Mouse (Mus musculus): ENCODE results near the gene Mrpl18. TPM values are rescaled to one million over a fixed set of nuclear protein-coding genes. Genes with fewer than 3 reads are reported as not detected.
"Not testable (repeated sequence)": the region's sequence is repeated elsewhere in the genome, so short reads cannot be mapped to it uniquely, and the experiment has no call there.

Mrpl18 gene
- polyA plus RNA-seq, 1 experiment from 2014 or later, result 112 TPM

DNA sequence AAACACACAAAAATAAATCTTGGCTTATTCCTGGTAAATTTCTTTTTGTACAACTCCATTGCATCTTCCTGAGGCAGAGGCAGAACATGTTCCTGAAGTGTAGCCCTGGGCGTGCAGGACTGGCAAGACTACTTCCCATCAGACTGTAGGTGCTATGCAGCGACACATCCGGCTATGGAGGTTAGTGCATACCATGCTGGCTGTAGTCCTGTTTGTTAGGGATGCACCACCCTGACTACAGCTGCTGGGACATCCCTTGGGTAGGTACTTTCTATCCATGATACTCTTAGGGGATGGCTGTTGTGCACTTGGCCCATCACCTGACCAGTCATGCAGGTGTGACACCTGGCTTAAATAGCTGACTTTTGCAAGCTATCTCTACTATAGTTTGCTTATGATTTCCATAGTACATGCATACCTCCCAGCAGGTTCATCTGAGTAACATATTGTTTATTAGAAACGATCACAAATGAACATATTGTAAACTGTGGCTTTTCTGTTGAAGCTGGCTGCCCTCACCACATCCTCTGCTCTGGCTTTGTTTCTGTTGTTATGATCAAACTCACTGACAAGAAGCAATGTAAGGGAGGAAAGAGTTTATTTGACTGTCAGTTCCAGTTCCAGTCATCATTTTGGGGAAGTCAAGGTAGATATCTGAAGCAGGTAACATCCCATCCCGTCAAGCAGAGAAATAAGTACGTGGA is 26.5 kb upstream of the Mrpl18 start:
- no peak overlapping the region for H3K9ac ChIP-seq (ENCODE audit: low read depth, low read length)
- H3K4me2 ChIP-seq (replicated peaks; ENCODE audit: low read depth), result no peak overlapping the region
- ATAC-seq, result no peak
- peaks cover 28% of the 10 kb centered on the region for H3K36me3 ChIP-seq (ENCODE audit: control insufficient read depth, insufficient read depth)
- TF ChIP-seq CTCF (IDR thresholded peaks at IDR 0.05; ENCODE audit: low read depth), result no peak
- no peaks in the 10 kb centered on the region for H3K27me3 ChIP-seq (replicated peaks; ENCODE audit: control insufficient read depth, insufficient read depth, low read length)
- H3K27ac ChIP-seq (ENCODE audit: low read depth, low read length), result no peak overlapping the region
- H3K4me1 ChIP-seq (replicated peaks; ENCODE audit: control insufficient read depth, insufficient read depth, low read length), result no peaks in the 10 kb centered on the region
- H3K4me3 ChIP-seq (ENCODE audit: low read depth, low read length), result no peak overlapping the region
- no peaks in the 10 kb centered on the region for H3K9me3 ChIP-seq (ENCODE audit: control insufficient read depth)
- 90% methylated on average over 6 of the region's 6 CpGs for WGBS

DNA sequence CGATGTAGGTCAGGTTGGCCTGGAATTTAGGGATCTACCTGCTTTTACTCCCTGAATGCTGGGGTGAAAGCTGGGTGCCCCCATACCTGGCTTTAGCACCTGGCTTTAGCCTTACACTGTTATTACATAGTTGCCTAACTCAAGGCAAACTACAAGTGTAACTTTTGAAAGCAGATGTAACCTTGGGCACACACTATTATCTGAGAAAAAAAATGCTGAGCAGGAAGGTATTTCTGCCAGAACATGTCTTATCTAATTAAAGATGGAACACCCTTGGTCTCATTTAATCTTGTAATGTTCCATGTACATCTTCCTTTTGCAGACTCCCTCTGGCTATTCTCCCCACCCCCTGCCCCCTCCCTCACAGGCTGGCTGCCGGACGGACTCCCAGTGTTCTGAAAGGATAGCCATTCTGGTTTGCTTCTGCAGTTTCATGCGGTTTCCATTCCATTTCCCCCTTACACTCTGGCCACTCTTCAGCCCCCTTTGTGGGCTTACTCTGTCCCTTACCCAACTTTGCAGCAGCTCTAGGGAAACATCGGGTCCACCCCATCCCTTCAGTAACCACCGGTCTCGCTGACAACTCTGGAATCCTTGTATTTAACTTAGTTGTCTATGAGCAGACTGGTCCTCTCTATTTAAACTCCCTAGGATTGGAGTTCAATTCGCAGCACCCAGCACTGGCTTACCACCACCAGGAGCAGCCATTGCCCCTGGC is 25.6 kb upstream of the Mrpl18 start:
- H3K4me3 ChIP-seq (ENCODE audit: low read depth, low read length), result no peak overlapping the region
- no peak overlapping the region for H3K27ac ChIP-seq (ENCODE audit: low read depth, low read length)
- H3K36me3 ChIP-seq (ENCODE audit: control insufficient read depth, insufficient read depth), result peaks cover 23% of the 10 kb centered on the region
- no peak for ATAC-seq
- no peak overlapping the region for H3K4me2 ChIP-seq (replicated peaks; ENCODE audit: low read depth)
- no peaks in the 10 kb centered on the region for H3K9me3 ChIP-seq (ENCODE audit: control insufficient read depth)
- H3K4me1 ChIP-seq (replicated peaks; ENCODE audit: control insufficient read depth, insufficient read depth, low read length), result no peaks in the 10 kb centered on the region
- TF ChIP-seq CTCF (IDR thresholded peaks at IDR 0.05; ENCODE audit: low read depth), result no peak
- H3K27me3 ChIP-seq (replicated peaks; ENCODE audit: control insufficient read depth, insufficient read depth, low read length), result no peaks in the 10 kb centered on the region
- no peak overlapping the region for H3K9ac ChIP-seq (ENCODE audit: low read depth, low read length)
- WGBS, result 80% methylated on average over 8 of the region's 8 CpGs

DNA sequence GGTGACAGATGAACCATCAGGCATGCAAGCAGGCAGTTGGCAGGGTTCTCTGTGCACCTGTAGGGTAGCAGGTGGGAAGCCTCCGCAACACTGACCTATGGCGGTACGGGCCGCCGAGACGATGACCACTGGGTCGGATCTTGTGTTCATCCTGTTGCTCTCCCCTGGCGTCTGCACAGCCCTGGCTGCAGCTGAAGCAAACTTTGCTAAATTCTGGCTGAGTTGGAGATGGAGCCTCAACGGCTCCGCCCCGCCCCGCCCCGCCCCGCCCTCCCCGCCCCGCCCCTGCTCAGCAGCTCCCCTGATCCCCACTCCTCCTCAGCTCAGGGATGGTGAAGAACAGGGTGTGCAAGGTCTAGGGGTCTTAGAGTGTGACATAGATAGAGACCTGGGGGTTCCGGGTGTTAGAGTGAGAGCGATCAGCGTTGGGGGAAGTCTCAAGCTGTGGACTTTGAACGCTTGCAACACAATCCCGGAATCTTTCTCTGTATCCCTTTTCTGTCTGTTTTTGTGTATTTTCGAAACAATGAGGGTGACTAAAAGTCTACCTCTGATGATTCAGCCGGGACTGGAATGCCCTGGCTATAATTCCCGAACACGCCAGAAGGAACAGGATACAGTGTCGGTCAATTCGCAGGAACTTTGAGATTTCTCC is 24.1 kb upstream of the Mrpl18 start, which contains the start of gene Acat3:
Gene Acat3 (minus strand): TSS at position 450 of the 655 bp plus-strand sequence.
- no peak for TF ChIP-seq CTCF (IDR thresholded peaks at IDR 0.05; ENCODE audit: low read depth)
- peak; percentile 66 for ATAC-seq
- peak within 1 kb of the TSS; percentile 43 for H3K4me3 ChIP-seq (ENCODE audit: low read depth, low read length)
- peaks cover 15% of the 10 kb centered on the region for H3K36me3 ChIP-seq (ENCODE audit: control insufficient read depth, insufficient read depth)
- no peaks in the 10 kb centered on the region for H3K9me3 ChIP-seq (ENCODE audit: control insufficient read depth)
- H3K9ac ChIP-seq (ENCODE audit: low read depth, low read length), result peak within 1 kb of the TSS; percentile 26
- peak within 1 kb of the TSS; percentile 69 for H3K4me2 ChIP-seq (replicated peaks; ENCODE audit: low read depth)
- H3K27ac ChIP-seq (ENCODE audit: low read depth, low read length), result peak within 1 kb of the TSS; percentile 41
- no peaks in the 10 kb centered on the region for H3K4me1 ChIP-seq (replicated peaks; ENCODE audit: control insufficient read depth, insufficient read depth, low read length)
- WGBS, result 6% methylated on average over 27 of the region's 27 CpGs
- H3K27me3 ChIP-seq (replicated peaks; ENCODE audit: control insufficient read depth, insufficient read depth, low read length), result no peaks in the 10 kb centered on the region

DNA sequence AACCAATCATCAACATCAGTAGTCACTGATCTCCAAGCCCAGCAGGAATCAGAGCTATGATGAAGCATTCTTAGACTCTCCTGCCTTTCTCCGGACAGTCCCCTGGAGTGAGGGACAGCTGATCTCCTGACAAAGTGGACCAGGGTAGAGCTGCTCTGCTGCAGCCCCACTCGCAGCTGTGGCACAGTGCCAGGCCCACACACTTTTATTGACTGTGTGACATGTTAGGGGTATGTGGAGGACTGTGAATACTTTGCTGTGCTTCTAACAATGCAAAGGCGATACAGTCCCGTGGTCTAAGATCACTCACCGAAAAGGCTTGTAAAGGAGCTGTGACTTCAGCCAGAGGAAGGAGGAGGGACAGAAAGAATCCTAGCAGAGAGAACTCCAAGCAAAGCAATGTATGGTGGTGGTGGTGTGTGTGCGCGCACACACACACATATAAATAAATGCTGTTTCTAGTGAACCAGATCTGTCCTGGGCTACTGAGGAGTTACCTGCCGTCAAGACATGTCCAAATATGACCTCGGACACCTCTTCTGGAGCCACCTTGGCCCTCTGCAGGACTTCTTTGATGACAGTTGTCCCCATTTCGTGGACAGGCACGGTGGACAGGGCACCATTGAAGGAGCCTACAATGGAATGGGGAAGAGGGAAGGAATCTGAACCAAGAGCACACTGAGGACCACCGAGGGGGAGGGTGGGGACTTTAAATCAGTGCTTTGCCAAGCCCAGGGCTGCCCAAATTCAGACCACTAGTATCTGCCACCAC is 23.4 kb upstream of the Mrpl18 start:
- not testable (repeated sequence) for H3K27me3 ChIP-seq (replicated peaks; ENCODE audit: control insufficient read depth, insufficient read depth, low read length); H3K9ac ChIP-seq (ENCODE audit: low read depth, low read length); H3K9me3 ChIP-seq (ENCODE audit: control insufficient read depth); H3K4me1 ChIP-seq (replicated peaks; ENCODE audit: control insufficient read depth, insufficient read depth, low read length); H3K27ac ChIP-seq (ENCODE audit: low read depth, low read length)
- Histone ChIP-seq H3K36me3 (ENCODE audit: control insufficient read depth, insufficient read depth) (peaks cover 10% of the 10 kb centered on the region), H3K4me3 (ENCODE audit: low read depth, low read length) (peak overlapping the region; percentile 43), H3K4me2 (replicated peaks; ENCODE audit: low read depth) (peak overlapping the region; percentile 69)
- ATAC-seq, result peak; percentile 13; the same call in 1 of the 2 replicates
- 50% methylated on average over 2 of the region's 12 CpGs for WGBS

DNA sequence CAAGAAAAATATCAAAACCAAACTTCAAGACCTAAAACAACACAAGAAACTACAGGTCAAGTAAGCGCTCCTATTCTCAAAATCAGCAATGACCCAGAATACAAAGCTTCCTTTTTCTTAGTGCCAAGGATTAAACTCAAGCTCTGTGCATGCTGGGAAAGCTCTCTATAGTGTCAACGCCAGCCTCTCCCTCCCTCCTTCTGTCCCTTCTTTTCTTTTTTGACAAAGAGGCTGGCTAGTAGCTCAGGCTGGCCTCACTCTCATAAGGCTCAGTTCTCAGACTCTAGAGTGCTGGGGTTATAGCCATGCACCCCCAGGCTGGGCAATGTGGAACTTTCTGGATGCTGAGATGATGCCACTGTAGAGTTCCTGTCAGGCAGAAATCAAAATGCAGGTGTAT is 21.9 kb upstream of the Mrpl18 start:
- WGBS, result 74% methylated on average over 2 of the region's 2 CpGs
- Histone ChIP-seq H3K4me3 (ENCODE audit: low read depth, low read length) (no peak overlapping the region), H3K4me1 (replicated peaks; ENCODE audit: control insufficient read depth, insufficient read depth, low read length) (no peaks in the 10 kb centered on the region), H3K9ac (ENCODE audit: low read depth, low read length) (no peak overlapping the region), H3K36me3 (ENCODE audit: control insufficient read depth, insufficient read depth) (peaks cover 6% of the 10 kb centered on the region; the same call in 1 of the 2 replicates), H3K4me2 (replicated peaks; ENCODE audit: low read depth) (no peak overlapping the region), H3K27me3 (replicated peaks; ENCODE audit: control insufficient read depth, insufficient read depth, low read length) (no peaks in the 10 kb centered on the region), H3K9me3 (ENCODE audit: control insufficient read depth) (no peaks in the 10 kb centered on the region), H3K27ac (ENCODE audit: low read depth, low read length) (no peak overlapping the region)
- TF ChIP-seq CTCF (IDR thresholded peaks at IDR 0.05; ENCODE audit: low read depth), result no peak
- ATAC-seq, result no peak
